Mouse (Mus musculus): ENCODE measurements around the gene Anxa4.

Anxa4 gene

DNA sequence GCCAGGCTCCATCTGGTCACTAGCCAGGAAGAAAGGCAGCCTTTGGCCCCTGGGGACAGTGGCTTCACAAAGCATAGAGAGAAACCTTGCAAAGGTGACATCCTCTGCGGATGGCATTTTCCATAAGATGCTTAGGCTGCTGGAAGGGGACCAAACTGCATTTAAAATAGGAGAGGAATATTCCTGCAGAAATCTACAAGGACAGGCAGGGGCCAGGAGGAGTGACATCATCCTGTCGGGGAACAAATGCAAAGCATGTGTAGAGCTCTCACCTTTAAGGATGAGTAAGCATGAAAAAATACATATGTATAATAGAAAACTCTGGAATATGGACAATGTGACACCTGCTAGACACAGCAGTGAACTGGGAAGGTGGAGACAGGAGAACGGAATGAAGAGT lies 7.1 kb upstream of the Anxa4 start:
- no peak for DNase-seq (ENCODE audit: low spot score in 2 of 2)

DNA sequence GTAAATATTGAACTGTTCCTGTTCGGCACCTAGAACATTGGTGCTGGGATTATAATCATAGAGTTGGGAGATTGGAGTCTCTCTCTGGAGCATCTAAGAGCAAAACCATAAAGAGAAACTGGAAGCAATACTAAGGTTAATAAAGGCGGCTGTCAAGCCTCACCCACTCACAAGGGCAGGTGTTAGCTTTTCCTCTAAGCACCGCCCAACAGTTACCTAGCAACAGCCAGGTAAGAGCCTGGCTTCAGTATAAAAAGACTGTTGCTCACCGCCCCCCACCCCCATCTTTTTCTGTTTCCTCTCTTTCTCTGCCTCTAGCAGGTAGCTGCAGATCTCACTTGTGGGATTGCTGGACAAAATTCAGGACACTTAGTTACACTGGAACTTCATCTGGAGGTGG lies 4.1 kb upstream of the Anxa4 start:
- DNase-seq (ENCODE audit: low spot score in 2 of 2): no peak

DNA sequence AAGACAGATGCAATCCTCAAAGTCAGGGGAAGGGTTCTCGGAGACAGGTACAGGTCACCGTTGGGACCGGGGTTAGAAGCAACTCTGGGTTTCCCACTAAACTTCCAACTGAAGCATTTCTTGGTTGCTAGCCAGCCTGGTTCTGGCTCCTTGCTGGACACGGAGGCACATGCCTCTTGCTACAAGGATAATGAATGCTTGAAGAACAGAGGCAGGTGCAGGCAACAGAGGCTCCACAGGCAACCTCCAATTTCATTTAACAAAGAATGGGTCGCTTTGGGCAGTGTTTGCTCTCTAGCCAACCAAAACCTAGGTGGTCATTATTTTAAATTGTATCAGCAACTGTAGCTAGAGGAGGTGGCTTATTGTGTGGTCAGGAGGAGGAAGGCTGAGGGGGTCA lies 573 bp upstream of the Anxa4 start:
- no peak for DNase-seq (ENCODE audit: low spot score in 2 of 2)

DNA sequence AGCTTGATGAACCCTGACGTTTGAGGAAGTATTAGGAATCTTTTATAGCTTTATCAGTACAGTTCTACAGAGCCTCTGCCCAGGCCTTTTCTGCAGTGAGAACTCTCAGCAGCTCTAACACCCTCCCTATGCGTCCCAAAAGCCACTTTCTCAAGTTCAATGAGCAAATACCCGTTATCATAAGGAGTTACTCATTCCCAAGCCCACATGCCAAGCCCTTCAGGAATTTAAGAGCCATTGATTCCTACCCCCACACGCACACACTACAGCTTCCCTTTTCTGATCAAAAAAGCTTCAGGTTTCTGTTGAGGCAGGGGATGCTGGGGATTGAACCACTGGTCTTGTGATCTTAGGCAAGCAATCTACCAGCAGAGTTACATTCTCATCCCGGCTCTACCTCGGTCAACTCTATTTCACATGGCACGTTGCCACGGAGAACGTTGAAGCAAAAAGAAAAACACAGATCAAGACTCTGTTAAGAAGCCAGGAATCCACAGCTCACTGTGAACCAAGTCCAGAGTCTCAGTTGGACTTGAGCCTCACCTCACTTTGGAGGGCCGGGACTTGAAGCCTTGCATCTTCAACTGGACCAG lies 2.9 kb downstream of the Anxa4 start:
- DNase-seq (ENCODE audit: low spot score in 2 of 2): no peak

DNA sequence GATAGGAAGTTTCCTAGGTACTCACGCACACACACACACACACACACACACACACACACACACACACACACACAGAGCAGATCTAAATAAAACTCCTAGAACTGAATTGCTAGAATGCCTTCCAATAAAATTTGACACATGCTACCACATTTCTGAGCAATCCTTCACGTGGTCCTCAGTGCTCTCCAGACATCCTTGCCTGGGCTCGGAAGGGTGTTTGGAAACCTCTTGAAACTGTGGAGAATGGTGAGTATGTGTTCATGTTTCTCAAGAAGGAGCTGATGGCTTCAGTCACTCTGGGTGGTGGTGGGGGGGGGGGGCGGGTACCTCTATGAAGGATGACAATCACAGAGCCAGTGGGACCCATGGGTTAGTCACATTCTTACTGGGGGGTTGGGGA lies 5.1 kb downstream of the Anxa4 start:
- no peak for DNase-seq (ENCODE audit: low spot score in 2 of 2)

DNA sequence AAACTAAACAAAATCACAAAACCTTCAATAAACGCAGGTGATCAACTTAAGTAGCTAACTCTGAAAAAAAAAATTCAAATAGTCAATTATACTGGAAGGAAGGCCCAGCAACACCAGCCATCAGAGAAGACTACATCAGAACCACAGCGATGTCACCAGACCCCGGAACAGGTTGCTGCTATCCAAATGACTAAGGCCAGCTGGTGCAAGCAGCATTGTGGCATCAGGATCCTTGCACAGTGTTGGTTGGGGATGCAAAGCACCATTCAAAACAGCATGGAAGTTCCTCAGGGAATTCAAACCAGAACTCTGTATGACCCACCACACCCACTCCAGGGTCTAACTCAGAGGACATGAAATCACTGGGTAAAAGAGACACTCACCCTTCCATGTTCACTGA lies 6.8 kb downstream of the Anxa4 start:
- DNase-seq (ENCODE audit: low spot score in 2 of 2): no peak

DNA sequence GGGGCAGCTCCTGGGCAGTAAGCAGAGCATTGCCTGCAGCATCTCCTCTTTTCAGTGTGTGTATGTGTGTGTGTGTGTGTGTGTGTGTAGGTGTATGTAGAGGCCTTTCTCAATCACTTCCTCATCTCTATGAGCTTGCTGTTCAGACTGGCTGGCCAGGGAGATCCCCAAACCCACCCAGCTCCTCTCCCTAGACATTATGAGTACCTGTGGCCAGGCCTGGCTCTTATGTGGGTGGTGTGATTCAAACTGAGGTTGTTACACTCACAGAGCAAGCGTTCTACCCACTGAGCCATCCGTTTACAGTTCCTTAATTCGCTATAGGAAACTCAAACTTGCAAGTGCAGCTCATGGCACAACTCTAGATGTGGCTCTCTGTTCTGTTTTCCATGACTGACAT lies 8.6 kb downstream of the Anxa4 start:
- peak; percentile 49 to 55 for DNase-seq (ENCODE audit: low spot score in 2 of 2)

DNA sequence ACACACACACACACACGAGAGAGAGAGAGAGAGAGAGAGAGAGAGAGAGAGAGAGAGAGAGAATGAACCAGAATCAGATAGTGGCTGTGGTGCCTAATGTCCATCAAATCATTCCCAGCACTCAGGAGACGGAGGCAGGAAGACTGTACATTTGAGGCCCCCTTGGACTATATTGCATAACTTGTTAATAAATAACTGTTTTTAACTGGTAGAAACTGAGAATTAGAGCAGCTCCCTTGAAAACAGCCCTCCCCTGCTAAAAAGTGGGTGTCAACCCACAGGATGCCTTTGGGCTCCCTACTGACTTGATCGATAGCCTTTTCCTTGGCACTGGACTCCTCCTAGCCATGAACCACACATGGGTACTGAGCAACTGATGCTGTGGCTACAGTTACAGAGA lies 11.0 kb downstream of the Anxa4 start:
- DNase-seq (ENCODE audit: low spot score in 2 of 2): no peak

DNA sequence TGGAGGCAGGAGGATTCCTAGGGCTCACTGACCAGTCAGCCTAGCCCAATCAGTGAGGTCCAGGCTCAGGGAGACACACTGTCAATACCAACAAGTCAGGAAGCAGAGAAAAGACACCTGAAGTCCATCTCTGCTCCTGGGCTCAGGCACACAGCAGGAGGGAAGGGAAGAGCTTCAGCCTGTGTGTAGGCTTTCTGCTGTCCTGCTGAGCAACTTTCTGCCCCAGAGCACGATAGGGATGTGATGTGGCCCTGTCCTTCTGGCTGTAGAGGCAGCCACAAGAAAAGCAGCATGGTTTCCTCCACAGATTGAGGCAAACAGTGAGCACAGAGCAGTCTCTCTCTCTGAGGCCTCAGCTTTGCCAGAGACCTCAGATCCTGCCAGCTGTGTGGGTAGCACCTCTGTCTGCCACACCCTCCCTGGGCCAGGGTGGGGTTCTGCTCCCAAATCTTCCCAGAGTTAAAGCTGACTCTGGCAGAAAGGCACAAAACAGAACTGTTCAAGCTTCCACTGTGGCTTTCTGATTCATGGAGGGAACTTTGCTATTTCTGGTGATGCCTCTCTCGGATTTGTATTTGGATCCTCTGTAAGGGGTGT lies 11.9 kb downstream of the Anxa4 start:
- no peak for DNase-seq (ENCODE audit: low spot score in 2 of 2)

DNA sequence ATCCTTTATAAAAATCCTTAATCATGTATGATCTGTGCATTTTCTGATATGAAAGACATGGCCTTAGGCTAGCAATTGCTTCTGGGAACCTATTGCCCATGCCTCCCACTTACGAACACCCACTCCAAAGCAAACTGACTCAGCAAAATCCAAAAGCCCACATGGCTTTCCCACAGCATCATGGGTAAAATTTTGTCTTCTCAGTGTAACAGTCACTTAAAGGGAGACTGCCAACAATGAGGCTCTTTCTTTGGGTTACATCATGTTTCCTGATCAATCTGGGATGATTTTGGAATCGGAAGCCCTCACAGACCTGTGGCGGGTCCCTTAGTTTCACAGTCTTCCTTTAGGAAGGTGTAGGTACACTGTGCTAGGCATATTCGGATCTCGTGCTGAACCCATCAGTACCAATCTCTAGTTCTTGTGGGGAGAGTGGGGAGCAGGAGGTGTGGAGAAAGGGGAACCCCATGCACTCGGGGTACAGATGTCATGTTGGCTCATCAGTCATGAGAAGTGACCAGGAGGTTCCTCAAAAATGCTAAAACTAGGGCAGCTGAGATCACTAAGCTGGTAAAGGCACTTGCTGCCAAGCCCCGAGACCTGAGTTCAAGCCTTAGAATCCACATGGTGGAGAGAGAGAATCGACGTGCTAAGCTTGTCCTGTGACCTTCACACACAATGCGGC lies 14.3 kb downstream of the Anxa4 start:
- no peak for DNase-seq (ENCODE audit: low spot score in 2 of 2)

DNA sequence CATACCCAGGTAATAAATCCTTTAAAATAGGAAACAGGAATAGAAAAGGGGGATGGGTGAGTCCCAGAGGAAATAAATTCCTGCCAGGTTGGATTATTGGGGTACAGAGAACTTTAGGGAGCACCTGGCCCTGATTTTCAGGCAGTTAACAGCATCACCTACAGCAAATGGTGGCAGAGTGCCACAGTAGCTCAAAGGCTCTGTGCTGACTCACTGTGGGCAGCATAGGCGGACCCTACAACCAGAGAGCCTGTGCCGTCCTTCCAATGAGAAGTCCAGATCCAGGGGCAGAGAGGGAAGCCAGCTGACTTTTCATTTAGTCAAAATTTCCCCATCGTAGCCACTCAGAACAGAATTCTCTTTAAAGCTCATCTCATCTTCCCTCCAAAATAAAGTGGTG lies 16.2 kb downstream of the Anxa4 start:
- DNase-seq (ENCODE audit: low spot score in 2 of 2): no peak

DNA sequence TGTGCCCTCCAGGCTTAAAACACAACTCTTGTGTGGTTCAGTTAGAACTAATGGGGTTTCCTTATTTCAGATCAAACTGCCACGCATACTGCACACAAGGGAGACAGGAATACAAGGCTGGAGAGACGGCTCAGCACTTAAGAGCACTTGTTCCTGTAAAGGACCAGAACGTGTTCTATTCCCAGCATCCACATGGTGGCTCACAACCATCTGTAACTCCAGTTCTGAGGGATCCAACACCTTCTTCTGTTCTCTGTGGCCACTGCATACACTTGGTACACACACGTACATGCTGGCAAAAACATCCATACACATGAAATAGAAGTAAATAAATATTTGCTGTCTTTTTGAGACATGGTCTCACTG lies 16.7 kb downstream of the Anxa4 start:
- no peak for DNase-seq (ENCODE audit: low spot score in 2 of 2)

DNA sequence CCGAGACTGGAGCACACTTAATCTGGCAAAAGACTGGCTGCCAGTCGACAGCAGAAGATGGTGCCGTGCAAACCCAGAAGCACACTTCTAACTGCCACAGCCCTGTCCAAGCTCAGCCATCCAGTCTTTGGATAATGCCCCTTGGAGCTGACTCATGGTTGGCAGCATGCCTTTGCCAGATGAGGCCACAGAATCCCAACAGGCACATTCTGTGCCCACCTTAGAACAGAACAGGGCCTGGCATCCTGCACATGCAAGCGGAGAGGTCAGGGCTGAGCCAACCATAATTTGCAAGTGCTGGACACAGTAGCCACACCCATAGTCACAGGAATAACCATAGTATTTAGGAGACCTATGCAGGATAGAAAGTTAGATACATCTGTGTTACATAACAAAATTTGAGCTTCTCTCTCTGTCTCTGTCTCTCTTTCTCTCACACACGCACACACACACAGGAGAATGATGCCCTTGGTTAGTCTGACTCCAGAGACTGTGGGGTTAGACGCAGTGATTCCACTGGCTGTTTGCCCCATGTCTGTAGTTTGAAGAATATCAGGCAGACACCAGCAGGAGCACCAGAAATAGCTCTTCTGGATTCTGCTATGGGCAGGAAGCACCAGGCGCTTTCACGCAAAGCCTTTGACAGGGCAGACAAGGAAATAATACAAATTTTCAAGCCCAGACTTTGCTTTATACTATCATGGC lies 17.2 kb downstream of the Anxa4 start:
- no peak for DNase-seq (ENCODE audit: low spot score in 2 of 2)

DNA sequence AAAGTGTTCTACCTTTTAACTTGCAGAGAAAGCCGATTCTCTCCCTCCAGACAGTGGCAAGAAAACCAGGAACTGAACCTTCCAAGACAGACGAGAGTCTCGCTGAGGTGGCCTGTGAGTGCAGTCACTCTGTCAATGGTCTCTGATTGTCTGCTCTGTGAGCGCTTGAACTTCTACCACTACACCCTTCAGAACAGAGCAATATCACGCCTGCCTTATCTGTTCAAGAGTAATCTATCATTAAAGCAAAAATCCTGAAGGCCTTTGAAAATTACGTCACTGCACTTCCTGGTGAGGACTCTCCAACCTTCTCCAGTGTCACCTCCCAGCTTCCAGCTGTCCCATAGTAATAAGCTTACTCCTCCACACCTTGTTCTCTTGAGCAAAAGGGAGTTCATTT lies 18.4 kb downstream of the Anxa4 start:
- no peak for DNase-seq (ENCODE audit: low spot score in 2 of 2)

DNA sequence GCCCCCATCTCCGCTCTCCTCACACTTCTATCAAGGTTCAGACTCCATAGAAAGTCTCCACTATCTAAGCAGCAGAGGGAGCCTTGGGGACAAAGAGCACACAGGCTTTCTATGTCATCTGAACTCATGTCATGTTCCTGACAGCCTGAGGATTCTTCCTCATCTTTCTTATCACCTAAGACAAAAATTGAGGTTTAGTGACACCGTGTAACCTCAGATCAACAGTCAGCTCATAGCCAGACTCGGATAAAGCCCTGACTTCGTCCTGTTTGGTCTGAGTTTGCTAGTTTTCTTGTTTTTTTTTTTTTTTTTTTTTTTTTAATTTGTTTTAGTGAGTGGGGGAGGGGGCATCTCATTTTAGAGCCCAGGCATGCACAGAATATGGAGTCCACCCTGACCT lies 19.6 kb downstream of the Anxa4 start:
- DNase-seq (ENCODE audit: low spot score in 2 of 2): no peak

DNA sequence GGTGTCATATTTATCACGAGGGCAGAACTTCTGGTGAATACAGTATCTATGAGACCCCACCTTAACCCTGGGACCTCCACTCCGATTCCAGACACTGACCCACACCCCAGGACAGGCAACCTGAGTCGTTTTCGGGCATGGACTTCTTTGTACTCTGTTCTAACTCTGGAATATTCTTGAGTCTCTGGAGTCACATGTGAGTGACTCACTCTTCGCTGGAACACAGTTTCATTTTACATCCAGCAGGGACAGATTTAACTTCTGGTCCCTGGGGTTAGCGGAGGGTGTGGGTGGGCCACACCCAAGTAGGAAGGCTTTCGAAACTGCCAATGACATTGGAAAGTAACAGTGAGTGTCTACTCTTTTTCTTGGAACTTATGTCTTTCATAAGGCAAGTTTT lies 20.8 kb downstream of the Anxa4 start:
- no peak for DNase-seq (ENCODE audit: low spot score in 2 of 2)

DNA sequence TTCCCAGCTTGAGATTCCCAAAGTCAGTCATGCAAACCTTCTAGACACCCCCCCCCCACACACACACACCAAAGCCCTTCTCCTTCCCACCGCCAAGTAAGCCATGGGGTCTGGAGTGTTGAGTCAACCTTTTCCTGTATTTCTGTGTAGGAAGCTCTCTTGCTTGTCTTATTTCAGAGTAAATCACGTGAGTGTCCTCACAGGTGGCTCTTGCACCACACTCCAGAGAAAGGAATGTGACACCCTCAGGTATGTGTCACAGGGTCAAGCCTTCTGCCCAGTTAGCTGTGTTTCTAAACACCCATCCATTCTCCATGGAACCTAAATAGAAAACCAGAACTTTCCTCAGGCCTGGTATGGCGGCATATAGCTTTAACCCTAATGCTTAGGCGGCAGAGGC lies 24.4 kb downstream of the Anxa4 start:
- DNase-seq (ENCODE audit: low spot score in 2 of 2): no peak

DNA sequence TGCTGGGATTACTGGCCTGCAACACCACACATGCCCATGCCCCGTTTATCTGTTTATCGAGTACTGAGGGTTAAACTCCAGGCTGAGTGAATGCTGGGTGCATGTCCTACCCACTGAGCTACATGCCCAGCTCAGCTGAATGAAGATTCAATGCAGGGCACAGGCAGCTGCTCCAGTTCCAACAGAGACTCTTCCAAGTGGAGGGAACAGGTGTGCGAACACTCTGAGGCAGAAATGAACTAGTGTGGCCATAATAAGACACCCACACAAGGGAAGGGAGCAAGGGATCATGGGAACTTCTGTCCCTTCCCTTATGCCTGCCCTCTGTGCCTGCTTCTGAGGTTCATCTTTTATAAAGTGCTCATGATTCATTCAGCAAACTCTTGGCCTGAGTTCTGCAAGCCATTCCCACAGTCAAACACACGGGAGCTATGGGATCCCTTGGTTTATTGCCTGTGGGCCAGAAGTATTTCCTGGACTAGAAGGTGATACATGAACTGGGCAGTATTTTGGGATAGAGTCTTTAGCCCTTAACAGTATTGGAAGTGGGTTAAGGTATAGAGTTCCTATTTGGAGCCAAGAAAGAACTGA lies 25.1 kb downstream of the Anxa4 start:
- no peak for DNase-seq (ENCODE audit: low spot score in 2 of 2)

DNA sequence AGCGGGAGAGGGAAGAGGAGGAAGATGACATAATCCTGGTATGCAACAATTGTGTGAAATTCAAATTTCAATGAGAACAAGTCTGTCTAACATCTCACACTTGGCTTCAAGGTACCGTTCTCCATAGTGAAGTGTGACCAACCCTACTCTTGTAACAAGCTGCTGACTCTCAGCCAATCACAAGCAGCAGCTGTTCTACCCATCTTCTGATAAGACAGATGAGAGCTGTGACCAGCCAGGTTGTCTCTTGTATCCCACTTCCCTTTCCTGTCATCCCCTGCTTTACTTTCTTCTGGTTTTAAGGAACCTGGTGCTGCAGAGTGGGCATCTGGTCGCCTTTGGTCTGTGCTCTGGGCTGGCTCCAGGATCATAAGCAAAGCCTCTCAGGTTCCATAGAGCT lies 25.9 kb downstream of the Anxa4 start:
- no peak for DNase-seq (ENCODE audit: low spot score in 2 of 2)

DNA sequence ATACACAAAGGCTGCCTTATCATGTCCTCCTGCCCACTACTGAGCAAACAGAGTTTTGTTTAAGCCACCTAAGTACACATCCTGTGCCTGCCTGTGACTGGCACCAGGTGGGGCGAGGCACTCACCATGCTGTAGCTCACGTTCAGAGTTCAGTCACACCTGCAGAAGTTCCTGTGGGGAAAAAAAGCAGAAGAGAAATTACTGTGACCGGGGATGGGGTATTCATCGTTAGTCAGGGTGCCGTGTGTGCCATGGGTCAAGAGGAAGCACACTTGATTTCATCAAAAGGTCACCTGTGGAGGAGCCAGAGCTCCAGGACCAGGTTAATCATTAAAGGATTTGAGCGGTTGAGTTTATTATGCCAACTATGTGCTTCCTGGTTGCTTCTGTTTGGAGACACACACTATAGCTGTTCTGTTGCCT lies 27.7 kb downstream of the Anxa4 start:
- peak; percentile 58 to 60 for DNase-seq (ENCODE audit: low spot score in 2 of 2)

DNA sequence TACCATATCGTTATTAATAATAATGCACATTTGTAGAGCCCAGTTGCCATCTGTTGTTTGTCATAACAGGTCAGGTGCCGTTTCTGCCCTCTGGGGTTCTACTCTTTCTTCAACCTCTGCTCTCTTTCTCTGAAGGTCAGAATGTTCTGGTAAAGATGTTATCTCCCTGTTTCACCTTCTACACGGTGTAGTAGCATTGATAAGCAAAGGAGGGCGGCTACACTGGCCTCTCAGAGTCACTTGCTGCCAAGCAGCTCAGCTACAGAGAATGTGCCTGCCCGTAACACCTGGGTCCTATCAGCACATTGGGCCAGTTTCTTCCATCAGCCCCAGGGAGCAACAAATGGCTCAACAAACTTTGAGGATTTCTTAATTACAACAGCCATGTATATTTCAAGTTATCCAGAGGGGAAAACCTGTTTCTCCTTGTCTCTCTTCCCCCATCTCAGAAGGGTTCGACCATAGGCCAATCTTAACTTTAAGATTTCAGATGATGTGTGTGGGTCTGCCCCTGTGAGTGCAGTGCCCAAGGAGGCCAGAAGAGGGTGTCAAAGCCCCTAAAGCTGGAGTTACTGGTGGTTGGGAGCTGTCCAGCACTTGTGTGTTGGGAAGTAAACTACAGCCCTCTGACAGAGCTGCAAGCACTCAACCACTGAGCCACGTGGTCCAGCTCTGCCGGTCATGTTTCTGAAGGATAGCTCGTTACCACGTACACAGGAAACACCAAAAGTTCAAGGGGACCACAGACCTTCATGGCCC lies 39.1 kb downstream of the Anxa4 start:
- DNase-seq (ENCODE audit: low spot score in 2 of 2): no peak

Data from spleen, postnatal 36 days (tissue).